Mouse (Mus musculus): Measurements from ENCODE around the gene Myo1e.

Myo1e gene

GRCm38 (mm10) chr9:70207151-70207831 lies at the start of gene Myo1e:
Myo1e (plus strand) TSS chr9:70207350.
- peak; percentile 12 to 30 for DNase-seq (ENCODE audit: low spot score in 2 of 2)

GRCm38 (mm10) chr9:70160071-70160470 lies 47.1 kb upstream of the Myo1e start:
- DNase-seq (ENCODE audit: low spot score in 2 of 2): no peak

- peak in 1 of 2 experiments; percentile 19 for DNase-seq (ENCODE audit: low spot score in 2 of 2)
Observed at GRCm38 (mm10) chr9:70168973-70169372, 38.2 kb upstream of the Myo1e start.

- no peak for DNase-seq (ENCODE audit: low spot score in 2 of 2)
Observed at GRCm38 (mm10) chr9:70174291-70174848, 32.8 kb upstream of the Myo1e start.

GRCm38 (mm10) chr9:70174896-70175295 lies 32.3 kb upstream of the Myo1e start:
- DNase-seq (ENCODE audit: low spot score in 2 of 2): no peak

- no peak for DNase-seq (ENCODE audit: low spot score in 2 of 2)
Observed at GRCm38 (mm10) chr9:70176291-70176690, 30.9 kb upstream of the Myo1e start.

- DNase-seq (ENCODE audit: low spot score in 2 of 2): no peak
Observed at GRCm38 (mm10) chr9:70181719-70182118, 25.4 kb upstream of the Myo1e start.

- DNase-seq (ENCODE audit: low spot score in 2 of 2): no peak
Observed at GRCm38 (mm10) chr9:70182639-70183038, 24.5 kb upstream of the Myo1e start.

- no peak for DNase-seq (ENCODE audit: low spot score in 2 of 2)
Observed at GRCm38 (mm10) chr9:70192336-70192735, 14.8 kb upstream of the Myo1e start.

- no peak for DNase-seq (ENCODE audit: low spot score in 2 of 2)
Observed at GRCm38 (mm10) chr9:70194622-70195021, 12.5 kb upstream of the Myo1e start.

GRCm38 (mm10) chr9:70196956-70197659 lies 10.0 kb upstream of the Myo1e start:
- no peak for DNase-seq (ENCODE audit: low spot score in 2 of 2)

- no peak for DNase-seq (ENCODE audit: low spot score in 2 of 2)
Observed at GRCm38 (mm10) chr9:70197992-70198391, 9.2 kb upstream of the Myo1e start.

- peak in 1 of 2 experiments; percentile 39 for DNase-seq (ENCODE audit: low spot score in 2 of 2)
Observed at GRCm38 (mm10) chr9:70202753-70203152, 4.4 kb upstream of the Myo1e start.

- no peak for DNase-seq (ENCODE audit: low spot score in 2 of 2)
Observed at GRCm38 (mm10) chr9:70203267-70204076, 3.7 kb upstream of the Myo1e start.

GRCm38 (mm10) chr9:70207981-70208521 lies 901 bp downstream of the Myo1e start:
- DNase-seq (ENCODE audit: low spot score in 2 of 2): no peak

- DNase-seq (ENCODE audit: low spot score in 2 of 2): no peak
Observed at GRCm38 (mm10) chr9:70208751-70209150, 1.6 kb downstream of the Myo1e start.

GRCm38 (mm10) chr9:70209296-70210049 lies 2.3 kb downstream of the Myo1e start:
- no peak for DNase-seq (ENCODE audit: low spot score in 2 of 2)

- DNase-seq (ENCODE audit: low spot score in 2 of 2): no peak
Observed at GRCm38 (mm10) chr9:70211638-70212037, 4.5 kb downstream of the Myo1e start.

- no peak for DNase-seq (ENCODE audit: low spot score in 2 of 2)
Observed at GRCm38 (mm10) chr9:70216517-70216916, 9.4 kb downstream of the Myo1e start.

- no peak for DNase-seq (ENCODE audit: low spot score in 2 of 2)
Observed at GRCm38 (mm10) chr9:70219295-70219931, 12.3 kb downstream of the Myo1e start.
